In the genomic region with DNA sequence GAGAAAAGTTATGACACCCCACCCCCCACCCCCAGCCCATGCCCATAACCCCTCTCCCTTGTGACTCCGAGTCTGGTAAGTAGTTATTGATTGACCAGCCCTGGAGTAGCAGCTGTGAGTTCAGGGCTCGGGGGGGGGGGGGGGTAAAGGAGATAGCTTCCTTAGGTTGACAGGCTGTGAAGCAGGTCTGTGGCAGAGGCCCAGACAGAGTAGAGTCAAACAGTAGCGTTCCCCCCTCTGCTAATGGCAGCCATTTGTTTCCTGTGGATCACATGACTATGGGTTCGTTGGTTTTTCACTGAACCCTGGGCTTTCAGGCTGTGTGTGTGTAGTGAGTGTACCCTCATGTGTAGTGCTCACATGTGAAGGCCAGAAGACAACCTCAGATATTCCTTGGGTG, we compare ENCODE assay signal across 18 mouse cellular contexts.
DNase-seq lines count a peak whose midpoint lies in the region; ATAC-seq and TF ChIP-seq lines count a peak whose summit lies in the region.
"Had no signal": no experiment of that assay in that cellular context is flagged by ENCODE, and none has a peak within 500 bp of the region (broad histone marks: within the 10 kb centered on the region; RNA-seq: fewer than 3 reads in every experiment).

No protein-coding gene starts in this region.

- H3K27ac ChIP-seq in hindbrain, embryonic 11.5 days (ENCODE audit: low read depth, low read length), result no peak overlapping the region
- no peak overlapping the region for H3K27ac ChIP-seq in hindbrain, embryonic 13.5 days
- H3K27ac ChIP-seq in kidney, postnatal 0 days, result no peak overlapping the region
- H3K27ac ChIP-seq in kidney, adult 2 months (ENCODE audit: insufficient read depth, low read depth, low read length), result no peak overlapping the region
- no peak overlapping the region for H3K27ac ChIP-seq in intestine, embryonic 15.5 days
- H3K27ac ChIP-seq: embryonic facial prominence, embryonic 12.5 days; forebrain, embryonic 12.5 days; heart, adult 2 months; heart, embryonic 15.5 days; hindbrain, embryonic 15.5 days had no signal

- H3K4me1 ChIP-seq in hindbrain, embryonic 11.5 days (replicated peaks; ENCODE audit: control insufficient read depth, insufficient read depth, low read length), result no peaks in the 10 kb centered on the region
- H3K4me1 ChIP-seq in hindbrain, embryonic 13.5 days (replicated peaks), result no peaks in the 10 kb centered on the region
- H3K4me1 ChIP-seq in kidney, postnatal 0 days (replicated peaks; ENCODE audit: insufficient read depth, low read length), result no peaks in the 10 kb centered on the region
- 0 out of 2 replicates have a peak, but pooled peaks cover 2% of the 10 kb centered on the region for H3K4me1 ChIP-seq in kidney, adult 2 months (ENCODE audit: control insufficient read depth, insufficient read depth, low read length)
- no peaks in the 10 kb centered on the region for H3K4me1 ChIP-seq in intestine, embryonic 15.5 days (replicated peaks)
- H3K4me1 ChIP-seq: embryonic facial prominence, embryonic 12.5 days; heart, embryonic 15.5 days; hindbrain, embryonic 15.5 days had no signal

- 59% methylated on average over 4 of the region's 4 CpGs for WGBS in hindbrain, embryonic 11.5 days
- 57% methylated on average over 4 of the region's 4 CpGs for WGBS in hindbrain, embryonic 13.5 days
- 35% methylated on average over 4 of the region's 4 CpGs for WGBS in kidney, postnatal 0 days
- WGBS in kidney, adult 2 months, result 20% methylated on average over 4 of the region's 4 CpGs
- WGBS in intestine, embryonic 15.5 days, result 14% methylated on average over 4 of the region's 4 CpGs

- no peak for TF ChIP-seq CTCF in kidney, postnatal 0 days (IDR thresholded peaks at IDR 0.05; ENCODE audit: low read depth)
- no peak for TF ChIP-seq CTCF in kidney, adult 2 months (conservative IDR thresholded peaks at IDR 0.05; ENCODE audit: insufficient read depth, insufficient read length, low read depth, low read length)

- H3K4me3 ChIP-seq in hindbrain, embryonic 11.5 days (ENCODE audit: low read depth, low read length), result no peak overlapping the region
- H3K4me3 ChIP-seq in hindbrain, embryonic 13.5 days, result no peak overlapping the region
- no peak overlapping the region for H3K4me3 ChIP-seq in kidney, postnatal 0 days (replicated peaks; ENCODE audit: low read depth, low read length)
- no peak overlapping the region for H3K4me3 ChIP-seq in kidney, adult 2 months (ENCODE audit: insufficient read depth, low read depth, low read length)
- no peak overlapping the region for H3K4me3 ChIP-seq in intestine, embryonic 15.5 days (replicated peaks)
- H3K4me3 ChIP-seq: embryonic facial prominence, embryonic 12.5 days; forebrain, embryonic 12.5 days; heart, adult 2 months; heart, embryonic 15.5 days; hindbrain, embryonic 15.5 days had no signal

- TF ChIP-seq POLR2A in kidney, adult 2 months (IDR thresholded peaks at IDR 0.05; ENCODE audit: low read depth, low read length), result no peak

- ATAC-seq in hindbrain, embryonic 11.5 days (ENCODE audit: low FRiP score), result 0 out of 2 replicates have a peak, but pooled peaks have one; percentile 38
- ATAC-seq in hindbrain, embryonic 13.5 days (ENCODE audit: low FRiP score), result no peak
- ATAC-seq in kidney, postnatal 0 days (replicated peaks; ENCODE audit: low FRiP score, low read depth), result 0 out of 2 replicates have a peak, but pooled peaks have one; percentile 13
- ATAC-seq in intestine, embryonic 15.5 days, result peak; percentile 86
- no peak for ATAC-seq in inflammation-experienced regulatory T-cells, adult 6 months
- ATAC-seq: activated CD4-positive, CD25-positive, alpha-beta regulatory T cell, adult 4 months; forebrain, embryonic 16.5 days; Patski had no signal

- no peak overlapping the region for H3K9ac ChIP-seq in hindbrain, embryonic 11.5 days (ENCODE audit: low read depth, low read length)
- H3K9ac ChIP-seq in hindbrain, embryonic 13.5 days, result no peak overlapping the region
- no peak overlapping the region for H3K9ac ChIP-seq in kidney, postnatal 0 days (ENCODE audit: low read depth, low read length)
- H3K9ac ChIP-seq in intestine, embryonic 15.5 days, result no peak overlapping the region
- H3K9ac ChIP-seq: embryonic facial prominence, embryonic 12.5 days; forebrain, embryonic 12.5 days; heart, embryonic 15.5 days; hindbrain, embryonic 15.5 days had no signal

- H3K27me3 ChIP-seq in hindbrain, embryonic 11.5 days (ENCODE audit: control insufficient read depth, insufficient read depth, low read length), result no peaks in the 10 kb centered on the region
- no peaks in the 10 kb centered on the region for H3K27me3 ChIP-seq in hindbrain, embryonic 13.5 days
- no peaks in the 10 kb centered on the region for H3K27me3 ChIP-seq in kidney, postnatal 0 days (ENCODE audit: insufficient read depth, low read length)
- no peaks in the 10 kb centered on the region for H3K27me3 ChIP-seq in kidney, adult 2 months (replicated peaks; ENCODE audit: control insufficient read depth, insufficient read depth, low read length)
- no peaks in the 10 kb centered on the region for H3K27me3 ChIP-seq in intestine, embryonic 15.5 days (replicated peaks)
- H3K27me3 ChIP-seq: embryonic facial prominence, embryonic 12.5 days; forebrain, embryonic 12.5 days; heart, embryonic 15.5 days; hindbrain, embryonic 15.5 days; Patski had no signal

- no peak overlapping the region for H3K4me2 ChIP-seq in hindbrain, embryonic 11.5 days (replicated peaks; ENCODE audit: low read depth, low read length)
- no peak overlapping the region for H3K4me2 ChIP-seq in hindbrain, embryonic 13.5 days
- no peak overlapping the region for H3K4me2 ChIP-seq in kidney, postnatal 0 days (ENCODE audit: low read length)
- H3K4me2 ChIP-seq in intestine, embryonic 15.5 days (replicated peaks), result no peak overlapping the region
- H3K4me2 ChIP-seq: embryonic facial prominence, embryonic 12.5 days; forebrain, embryonic 12.5 days; heart, embryonic 11.5 days; heart, embryonic 15.5 days; hindbrain, embryonic 15.5 days had no signal

- DNase-seq in hindbrain, embryonic 11.5 days (ENCODE audit: low spot score), result no peak
- no peak for DNase-seq in kidney, postnatal 0 days (ENCODE audit: low spot score)
- DNase-seq in kidney, adult 2 months, result no peak
- DNase-seq in yolk sac, embryonic 10.5 days (ENCODE audit: low spot score), result peak; percentile 77
- DNase-seq: adrenal gland, postnatal 14 days; gastrocnemius, postnatal 10 days; heart, adult 2 months had no signal

- H3K36me3 ChIP-seq in hindbrain, embryonic 11.5 days (ENCODE audit: control insufficient read depth, insufficient read depth, low read length), result no peaks in the 10 kb centered on the region
- no peaks in the 10 kb centered on the region for H3K36me3 ChIP-seq in hindbrain, embryonic 13.5 days
- no peaks in the 10 kb centered on the region for H3K36me3 ChIP-seq in kidney, postnatal 0 days (ENCODE audit: insufficient read depth, low read length)
- no peaks in the 10 kb centered on the region for H3K36me3 ChIP-seq in kidney, adult 2 months (ENCODE audit: control insufficient read depth, insufficient read depth, low read length)
- H3K36me3 ChIP-seq in intestine, embryonic 15.5 days, result no peaks in the 10 kb centered on the region
- H3K36me3 ChIP-seq: embryonic facial prominence, embryonic 12.5 days; forebrain, embryonic 12.5 days; heart, embryonic 15.5 days; hindbrain, embryonic 15.5 days had no signal

- no peaks in the 10 kb centered on the region for H3K9me3 ChIP-seq in hindbrain, embryonic 11.5 days (ENCODE audit: control insufficient read depth, low read length)
- no peaks in the 10 kb centered on the region for H3K9me3 ChIP-seq in hindbrain, embryonic 13.5 days
- no peaks in the 10 kb centered on the region for H3K9me3 ChIP-seq in kidney, postnatal 0 days (replicated peaks; ENCODE audit: low read length)
- no peaks in the 10 kb centered on the region for H3K9me3 ChIP-seq in intestine, embryonic 15.5 days
- H3K9me3 ChIP-seq: embryonic facial prominence, embryonic 12.5 days; forebrain, embryonic 12.5 days; heart, embryonic 15.5 days; hindbrain, embryonic 15.5 days had no signal

Comparison
In these comparisons a context has a peak if more than half of its experiments do, and no peak if none do; other contexts are left out.
1. ATAC-seq: peak in hindbrain, embryonic 11.5 days (single experiment), kidney, postnatal 0 days (single experiment) and intestine, embryonic 15.5 days (single experiment); none in hindbrain, embryonic 13.5 days (single experiment) and inflammation-experienced regulatory T-cells, adult 6 months (single experiment).